Mouse (Mus musculus): Measurements from ENCODE around the gene Rasgrf1. TPM values are rescaled to one million over a fixed set of nuclear protein-coding genes. Genes with fewer than 3 reads are reported as not detected.

The Rasgrf1 gene
- polyA plus RNA-seq, 1 experiment = 124 TPM

- Histone ChIP-seq H3K27ac (ENCODE audit: insufficient read depth, low read length) (no peak overlapping the region), H3K4me3 (ENCODE audit: insufficient read depth, low read length) (no peak overlapping the region), H3K4me1 (ENCODE audit: control insufficient read depth, insufficient read depth, low read length) (peaks cover 2% of the 10 kb centered on the region; the same call in 1 of the 2 replicates)
- TF ChIP-seq CTCF (IDR thresholded peaks at IDR 0.05; ENCODE audit: extremely low read depth, insufficient read depth, low read length) (no peak), POLR2A (IDR thresholded peaks at IDR 0.05; ENCODE audit: extremely low read depth, insufficient read depth, low read length) (no peak)
Measured at GRCm38 (mm10) chr9:89974463-89974931, 64.8 kb downstream of the Rasgrf1 start.

- no peak for TF ChIP-seq POLR2A (IDR thresholded peaks at IDR 0.05; ENCODE audit: extremely low read depth, insufficient read depth, low read length)
- no peak for TF ChIP-seq CTCF (IDR thresholded peaks at IDR 0.05; ENCODE audit: extremely low read depth, insufficient read depth, low read length)
- Histone ChIP-seq H3K4me1 (ENCODE audit: control insufficient read depth, insufficient read depth, low read length) (peaks cover 2% of the 10 kb centered on the region; the same call in 1 of the 2 replicates), H3K27ac (ENCODE audit: insufficient read depth, low read length) (no peak overlapping the region), H3K4me3 (ENCODE audit: insufficient read depth, low read length) (no peak overlapping the region)
Measured at GRCm38 (mm10) chr9:89976366-89976940, 66.7 kb downstream of the Rasgrf1 start.

GRCm38 (mm10) chr9:89979248-89979647 lies 69.5 kb downstream of the Rasgrf1 start:
- Histone ChIP-seq H3K27ac (ENCODE audit: insufficient read depth, low read length) (no peak overlapping the region), H3K4me1 (ENCODE audit: control insufficient read depth, insufficient read depth, low read length) (no peaks in the 10 kb centered on the region), H3K4me3 (ENCODE audit: insufficient read depth, low read length) (no peak overlapping the region)
- TF ChIP-seq CTCF (IDR thresholded peaks at IDR 0.05; ENCODE audit: extremely low read depth, insufficient read depth, low read length) = no peak
- no peak for TF ChIP-seq POLR2A (IDR thresholded peaks at IDR 0.05; ENCODE audit: extremely low read depth, insufficient read depth, low read length)

GRCm38 (mm10) chr9:89982256-89982655 lies 72.5 kb downstream of the Rasgrf1 start:
- H3K4me3 ChIP-seq (ENCODE audit: insufficient read depth, low read length) = no peak overlapping the region
- no peak overlapping the region for H3K27ac ChIP-seq (ENCODE audit: insufficient read depth, low read length)
- no peaks in the 10 kb centered on the region for H3K4me1 ChIP-seq (ENCODE audit: control insufficient read depth, insufficient read depth, low read length)
- no peak for TF ChIP-seq POLR2A (IDR thresholded peaks at IDR 0.05; ENCODE audit: extremely low read depth, insufficient read depth, low read length)
- TF ChIP-seq CTCF (IDR thresholded peaks at IDR 0.05; ENCODE audit: extremely low read depth, insufficient read depth, low read length) = no peak

- no peaks in the 10 kb centered on the region for H3K4me1 ChIP-seq (ENCODE audit: control insufficient read depth, insufficient read depth, low read length)
- TF ChIP-seq CTCF (IDR thresholded peaks at IDR 0.05; ENCODE audit: extremely low read depth, insufficient read depth, low read length) (no peak), POLR2A (IDR thresholded peaks at IDR 0.05; ENCODE audit: extremely low read depth, insufficient read depth, low read length) (no peak)
- no peak overlapping the region for H3K27ac ChIP-seq (ENCODE audit: insufficient read depth, low read length)
- H3K4me3 ChIP-seq (ENCODE audit: insufficient read depth, low read length) = no peak overlapping the region
Measured at GRCm38 (mm10) chr9:89988053-89988452, 78.3 kb downstream of the Rasgrf1 start.

GRCm38 (mm10) chr9:89988811-89989528 lies 79.3 kb downstream of the Rasgrf1 start:
- Histone ChIP-seq H3K4me1 (ENCODE audit: control insufficient read depth, insufficient read depth, low read length) (no peaks in the 10 kb centered on the region), H3K27ac (ENCODE audit: insufficient read depth, low read length) (no peak overlapping the region), H3K4me3 (ENCODE audit: insufficient read depth, low read length) (no peak overlapping the region)
- TF ChIP-seq POLR2A (IDR thresholded peaks at IDR 0.05; ENCODE audit: extremely low read depth, insufficient read depth, low read length) (no peak), CTCF (IDR thresholded peaks at IDR 0.05; ENCODE audit: extremely low read depth, insufficient read depth, low read length) (no peak)

GRCm38 (mm10) chr9:90006432-90006831 lies 96.7 kb downstream of the Rasgrf1 start:
- no peak overlapping the region for H3K27ac ChIP-seq (ENCODE audit: insufficient read depth, low read length)
- H3K4me3 ChIP-seq (ENCODE audit: insufficient read depth, low read length) = no peak overlapping the region
- no peak for TF ChIP-seq POLR2A (IDR thresholded peaks at IDR 0.05; ENCODE audit: extremely low read depth, insufficient read depth, low read length)
- TF ChIP-seq CTCF (IDR thresholded peaks at IDR 0.05; ENCODE audit: extremely low read depth, insufficient read depth, low read length) = no peak
- H3K4me1 ChIP-seq (ENCODE audit: control insufficient read depth, insufficient read depth, low read length) = no peaks in the 10 kb centered on the region

- TF ChIP-seq POLR2A (IDR thresholded peaks at IDR 0.05; ENCODE audit: extremely low read depth, insufficient read depth, low read length) = no peak
- no peak for TF ChIP-seq CTCF (IDR thresholded peaks at IDR 0.05; ENCODE audit: extremely low read depth, insufficient read depth, low read length)
- H3K27ac ChIP-seq (ENCODE audit: insufficient read depth, low read length) = no peak overlapping the region
- no peaks in the 10 kb centered on the region for H3K4me1 ChIP-seq (ENCODE audit: control insufficient read depth, insufficient read depth, low read length)
- H3K4me3 ChIP-seq (ENCODE audit: insufficient read depth, low read length) = no peak overlapping the region
Measured at GRCm38 (mm10) chr9:90007094-90007493, 97.4 kb downstream of the Rasgrf1 start.

- TF ChIP-seq CTCF (IDR thresholded peaks at IDR 0.05; ENCODE audit: extremely low read depth, insufficient read depth, low read length) (no peak), POLR2A (IDR thresholded peaks at IDR 0.05; ENCODE audit: extremely low read depth, insufficient read depth, low read length) (no peak)
- H3K27ac ChIP-seq (ENCODE audit: insufficient read depth, low read length) = no peak overlapping the region
- no peaks in the 10 kb centered on the region for H3K4me1 ChIP-seq (ENCODE audit: control insufficient read depth, insufficient read depth, low read length)
- no peak overlapping the region for H3K4me3 ChIP-seq (ENCODE audit: insufficient read depth, low read length)
Measured at GRCm38 (mm10) chr9:90008138-90008537, 98.4 kb downstream of the Rasgrf1 start.

- Histone ChIP-seq H3K4me1 (ENCODE audit: control insufficient read depth, insufficient read depth, low read length) (no peaks in the 10 kb centered on the region), H3K4me3 (ENCODE audit: insufficient read depth, low read length) (no peak overlapping the region), H3K27ac (ENCODE audit: insufficient read depth, low read length) (no peak overlapping the region)
- no peak for TF ChIP-seq POLR2A (IDR thresholded peaks at IDR 0.05; ENCODE audit: extremely low read depth, insufficient read depth, low read length)
- no peak for TF ChIP-seq CTCF (IDR thresholded peaks at IDR 0.05; ENCODE audit: extremely low read depth, insufficient read depth, low read length)
Measured at GRCm38 (mm10) chr9:90011849-90012248, 102.1 kb downstream of the Rasgrf1 start.

Data from cortical plate, adult 2 months (tissue).